Mouse (Mus musculus): ENCODE results near the gene Rpl27. TPM values are rescaled to one million over a fixed set of nuclear protein-coding genes. Genes with fewer than 3 reads are reported as not detected.

Rpl27 gene
- polyA plus RNA-seq, 1 experiment from 2014 or later: 260 TPM

GRCm38 (mm10) chr11:101485509-101486028, 43.5 kb downstream of the Rpl27 start:
- Histone ChIP-seq H3K4me1 (ENCODE audit: control insufficient read depth in 2 of 2, insufficient read depth in 2 of 2, low read length in 2 of 2) (peaks cover 19 to 22% of the 10 kb centered on the region in 2 experiments), H3K9me3 (ENCODE audit: control insufficient read depth, low read length) (no peaks in the 10 kb centered on the region), H3K27me3 (ENCODE audit: control insufficient read depth, insufficient read depth, low read length) (no peaks in the 10 kb centered on the region), H3K36me3 (ENCODE audit: control insufficient read depth, insufficient read depth, low read length) (peaks cover 21% of the 10 kb centered on the region), H3K9ac (ENCODE audit: low read length) (no peak overlapping the region), H3K27ac (replicated peaks in 1 of 2; ENCODE audit: control insufficient read depth in 1 of 2, insufficient read depth in 1 of 2, low read depth in 2 of 2, low read length in 2 of 2) (peak overlapping the region; percentile 6 to 49; a peak in 3 of 4 replicates), H3K4me2 (ENCODE audit: low read length) (peak overlapping the region; percentile 11; the same call in 1 of the 2 replicates), H3K4me3 (ENCODE audit: control insufficient read depth in 1 of 2, insufficient read depth in 1 of 2, low read depth in 1 of 2, low read length in 2 of 2) (no peak overlapping the region)
- 7% methylated on average over 6 of the region's 6 CpGs for WGBS
- no peak for ATAC-seq (ENCODE audit: insufficient number of reproducible peaks, insufficient read depth, low FRiP score, low read depth)

- H3K4me3 ChIP-seq (ENCODE audit: control insufficient read depth in 1 of 2, insufficient read depth in 1 of 2, low read depth in 1 of 2, low read length in 2 of 2): no peak overlapping the region
- H3K9me3 ChIP-seq (ENCODE audit: control insufficient read depth, low read length): no peaks in the 10 kb centered on the region
- WGBS: 45% methylated on average over 6 of the region's 6 CpGs
- H3K4me2 ChIP-seq (ENCODE audit: low read length): no peak overlapping the region
- no peak overlapping the region for H3K9ac ChIP-seq (ENCODE audit: low read length)
- H3K36me3 ChIP-seq (ENCODE audit: control insufficient read depth, insufficient read depth, low read length): peaks cover 21% of the 10 kb centered on the region
- no peak for ATAC-seq (ENCODE audit: insufficient number of reproducible peaks, insufficient read depth, low FRiP score, low read depth)
- H3K27me3 ChIP-seq (ENCODE audit: control insufficient read depth, insufficient read depth, low read length): no peaks in the 10 kb centered on the region
- H3K27ac ChIP-seq (replicated peaks in 1 of 2; ENCODE audit: control insufficient read depth in 1 of 2, insufficient read depth in 1 of 2, low read depth in 2 of 2, low read length in 2 of 2): peak overlapping the region; percentile 6 to 49; a peak in 3 of 4 replicates
- H3K4me1 ChIP-seq (ENCODE audit: control insufficient read depth in 2 of 2, insufficient read depth in 2 of 2, low read length in 2 of 2): peaks cover 14 to 17% of the 10 kb centered on the region in 2 experiments
Observed at GRCm38 (mm10) chr11:101486126-101486525, 44.0 kb downstream of the Rpl27 start.

Small RNA genes lying within 50 kb of the gene (microRNA-seq; reads per million reads assigned to microRNA genes)
- gene Mir6929: 2.0 reads per million

Other genes starting within 250 kb of the Rpl27 start
- gene Ezh1, start 215.8 kb upstream of the Rpl27 start, polyA plus RNA-seq (2014; fragmentation: Nextera tagmentation; extraction: Ambion mirVana): 13.6 and 16.6 TPM in 2 replicates
- gene Ramp2, start 196.3 kb upstream of the Rpl27 start, polyA plus RNA-seq (2014; fragmentation: Nextera tagmentation; extraction: Ambion mirVana): 272 and 281 TPM in 2 replicates
- gene Vps25, start 188.6 kb upstream of the Rpl27 start, polyA plus RNA-seq (2014; fragmentation: Nextera tagmentation; extraction: Ambion mirVana): 111 and 123 TPM in 2 replicates
- gene Wnk4, start 181.7 kb upstream of the Rpl27 start, polyA plus RNA-seq (2014; fragmentation: Nextera tagmentation; extraction: Ambion mirVana): 5.8 and 9.5 TPM in 2 replicates
- 0.51 and 1.1 TPM in 2 replicates for gene Cntd1, start 163.3 kb upstream of the Rpl27 start, polyA plus RNA-seq (2014; fragmentation: Nextera tagmentation; extraction: Ambion mirVana)
- gene Coa3, start 163.2 kb upstream of the Rpl27 start, polyA plus RNA-seq (2014; fragmentation: Nextera tagmentation; extraction: Ambion mirVana): 188 and 203 TPM in 2 replicates
- 134 and 149 TPM in 2 replicates for gene Becn1, start 140.0 kb upstream of the Rpl27 start, polyA plus RNA-seq (2014; fragmentation: Nextera tagmentation; extraction: Ambion mirVana)
- gene Psme3, start 126.1 kb upstream of the Rpl27 start, polyA plus RNA-seq (2014; fragmentation: Nextera tagmentation; extraction: Ambion mirVana): 62.5 and 66.5 TPM in 2 replicates
- gene Aoc2, start 117.2 kb upstream of the Rpl27 start, polyA plus RNA-seq (2014; fragmentation: Nextera tagmentation; extraction: Ambion mirVana): 0.55 and 0.84 TPM in 2 replicates
- 1.4 and 1.9 TPM in 2 replicates for gene Aoc3, start 111.7 kb upstream of the Rpl27 start, polyA plus RNA-seq (2014; fragmentation: Nextera tagmentation; extraction: Ambion mirVana)
- not detected in 2 replicates for gene G6pc, start 74.7 kb upstream of the Rpl27 start, polyA plus RNA-seq (2014; fragmentation: Nextera tagmentation; extraction: Ambion mirVana)
- 42.2 and 45.4 TPM in 2 replicates for gene Aarsd1, start 24.7 kb upstream of the Rpl27 start, polyA plus RNA-seq (2014; fragmentation: Nextera tagmentation; extraction: Ambion mirVana)
- gene Gm27029, start 17.5 kb upstream of the Rpl27 start, polyA plus RNA-seq (2014; fragmentation: Nextera tagmentation; extraction: Ambion mirVana): 10.2 and 17.4 TPM in 2 replicates
- 10.1 and 10.7 TPM in 2 replicates for gene Rundc1, start 17.2 kb upstream of the Rpl27 start, polyA plus RNA-seq (2014; fragmentation: Nextera tagmentation; extraction: Ambion mirVana)
- gene Ptges3l, start 17.0 kb upstream of the Rpl27 start, polyA plus RNA-seq (2014; fragmentation: Nextera tagmentation; extraction: Ambion mirVana): 81.7 and 96.0 TPM in 2 replicates
- gene Ifi35, start 6.1 kb downstream of the Rpl27 start, polyA plus RNA-seq (2014; fragmentation: Nextera tagmentation; extraction: Ambion mirVana): 17.1 and 17.3 TPM in 2 replicates
- 5.4 and 9.0 TPM in 2 replicates for gene Rnd2, start 22.7 kb downstream of the Rpl27 start, polyA plus RNA-seq (2014; fragmentation: Nextera tagmentation; extraction: Ambion mirVana)
- 24.7 and 31.6 TPM in 2 replicates for gene Vat1, start 23.9 kb downstream of the Rpl27 start, polyA plus RNA-seq (2014; fragmentation: Nextera tagmentation; extraction: Ambion mirVana)
- gene Brca1, start 109.7 kb downstream of the Rpl27 start, polyA plus RNA-seq (2014; fragmentation: Nextera tagmentation; extraction: Ambion mirVana): 7.5 and 8.3 TPM in 2 replicates
- gene Nbr1, start 109.9 kb downstream of the Rpl27 start, polyA plus RNA-seq (2014; fragmentation: Nextera tagmentation; extraction: Ambion mirVana): 62.6 and 70.0 TPM in 2 replicates
- gene Tmem106a, start 139.9 kb downstream of the Rpl27 start, polyA plus RNA-seq (2014; fragmentation: Nextera tagmentation; extraction: Ambion mirVana): 3.6 and 4.1 TPM in 2 replicates
- gene Gm11634, start 157.0 kb downstream of the Rpl27 start, polyA plus RNA-seq (2014; fragmentation: Nextera tagmentation; extraction: Ambion mirVana): not detected in 2 replicates
- gene Rdm1, start 184.9 kb downstream of the Rpl27 start, polyA plus RNA-seq (2014; fragmentation: Nextera tagmentation; extraction: Ambion mirVana): 42.4 and 48.4 TPM in 2 replicates
- 6.2 and 6.7 TPM in 2 replicates for gene Arl4d, start 223.2 kb downstream of the Rpl27 start, polyA plus RNA-seq (2014; fragmentation: Nextera tagmentation; extraction: Ambion mirVana)